8 mouse cellular contexts compared by ENCODE assay signal in the genomic region with DNA sequence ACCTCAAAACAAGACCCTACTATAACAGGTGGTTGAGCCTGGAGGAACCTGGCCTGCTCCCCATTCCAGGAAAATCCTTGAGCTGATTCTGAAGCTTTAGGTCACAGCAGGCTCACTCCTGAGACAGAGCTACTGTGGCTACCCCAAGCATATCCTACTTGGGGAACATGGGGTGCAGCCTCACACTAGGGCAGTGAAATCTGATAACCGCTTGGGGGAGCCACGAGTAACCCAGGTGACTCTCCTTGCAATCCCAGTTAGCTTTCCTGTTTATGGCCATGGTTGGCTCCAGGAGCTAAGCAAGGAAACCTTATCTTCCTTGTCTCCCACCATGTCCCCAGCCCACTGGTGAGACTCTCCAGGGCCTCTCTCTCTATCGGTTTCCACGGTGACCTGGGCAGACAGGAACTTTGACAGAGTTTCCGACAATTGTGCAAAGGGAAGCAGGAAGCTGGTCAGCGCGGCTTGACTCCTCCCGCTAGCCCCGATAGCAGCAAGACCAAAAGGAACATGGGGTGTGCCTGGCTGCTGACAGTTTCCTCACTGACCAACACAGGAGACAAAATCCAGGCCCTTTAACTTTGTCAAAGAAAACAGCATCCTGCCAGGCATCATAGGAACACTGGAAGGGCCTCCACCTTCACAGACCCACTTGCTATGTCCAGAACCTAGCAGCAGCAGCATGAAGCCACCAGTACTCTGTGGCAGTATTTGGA. TPM values are rescaled to one million over a fixed set of nuclear protein-coding genes. Genes with fewer than 3 reads are reported as not detected.
DNase-seq lines count a peak whose midpoint lies in the region; ATAC-seq and TF ChIP-seq lines count a peak whose summit lies in the region.

No protein-coding gene starts in this region.

- H3K4me3 ChIP-seq in embryonic facial prominence, embryonic 14.5 days (ENCODE audit: low read depth, low read length): no peak overlapping the region
- no peak overlapping the region for H3K4me3 ChIP-seq in limb, embryonic 14.5 days (replicated peaks; ENCODE audit: low read length)
- no peak overlapping the region for H3K4me3 ChIP-seq in midbrain, embryonic 13.5 days (replicated peaks)

- no peak; the same call in 1 of the 2 replicates for ATAC-seq in embryonic facial prominence, embryonic 14.5 days (ENCODE audit: low read depth)
- peak; percentile 18 to 49; a peak in 2 of 4 replicates for ATAC-seq in hematopoietic stem cell, adult 5-6 weeks (replicated peaks in 1 of 2; ENCODE audit: insufficient read depth in 1 of 2, low FRiP score in 2 of 2, low TSS enrichment in 1 of 2, low read depth in 1 of 2, poor library complexity in 2 of 2, severe bottlenecking in 2 of 2)
- no peak for ATAC-seq in limb, embryonic 14.5 days (ENCODE audit: low FRiP score, low read depth)
- ATAC-seq in midbrain, embryonic 13.5 days: no peak

- no peak overlapping the region for H3K4me2 ChIP-seq in embryonic facial prominence, embryonic 14.5 days (ENCODE audit: low read depth, low read length)
- H3K4me2 ChIP-seq in limb, embryonic 14.5 days (replicated peaks; ENCODE audit: low read depth, low read length, severe bottlenecking): no peak overlapping the region
- no peak overlapping the region for H3K4me2 ChIP-seq in midbrain, embryonic 13.5 days (replicated peaks)

- WGBS in embryonic facial prominence, embryonic 14.5 days: 47% methylated on average over 9 of the region's 9 CpGs
- WGBS in limb, embryonic 14.5 days: 65% methylated on average over 9 of the region's 9 CpGs
- 39% methylated on average over 9 of the region's 9 CpGs for WGBS in midbrain, embryonic 13.5 days

- no peak overlapping the region; the same call in 1 of the 2 replicates for H3K9ac ChIP-seq in embryonic facial prominence, embryonic 14.5 days (ENCODE audit: low read depth, low read length)
- no peak overlapping the region for H3K9ac ChIP-seq in limb, embryonic 14.5 days (ENCODE audit: low read depth, low read length, severe bottlenecking)
- H3K9ac ChIP-seq in midbrain, embryonic 13.5 days (replicated peaks): no peak overlapping the region

- H3K9me3 ChIP-seq in embryonic facial prominence, embryonic 14.5 days (ENCODE audit: control insufficient read depth, low read length): no peaks in the 10 kb centered on the region
- no peaks in the 10 kb centered on the region for H3K9me3 ChIP-seq in limb, embryonic 14.5 days (ENCODE audit: control insufficient read depth, low read length)
- no peaks in the 10 kb centered on the region for H3K9me3 ChIP-seq in midbrain, embryonic 13.5 days

- TF ChIP-seq POLR2A in limb, embryonic 14.5 days (IDR thresholded peaks at IDR 0.05; ENCODE audit: borderline replicate concordance, extremely low read depth, insufficient read depth, insufficient read length): no peak

- H3K4me1 ChIP-seq in embryonic facial prominence, embryonic 14.5 days (ENCODE audit: control insufficient read depth, insufficient read depth, low read length): no peaks in the 10 kb centered on the region
- no peaks in the 10 kb centered on the region for H3K4me1 ChIP-seq in limb, embryonic 14.5 days (ENCODE audit: control insufficient read depth, insufficient read depth, low read length)
- peaks cover 55% of the 10 kb centered on the region for H3K4me1 ChIP-seq in midbrain, embryonic 13.5 days (replicated peaks)

- peak; percentile 67 for DNase-seq in adrenal gland, postnatal 14 days
- DNase-seq in embryonic facial prominence, embryonic 14.5 days (ENCODE audit: low spot score): peak; percentile 41
- DNase-seq in limb, embryonic 14.5 days (ENCODE audit: low spot score): no peak
- no peak for DNase-seq in cerebellum, adult 11 months
- no peak for DNase-seq in left cerebral cortex, adult 11 months (ENCODE audit: low spot score)
- no peak for DNase-seq in right cerebral cortex, postnatal 10 days (ENCODE audit: low spot score in 2 of 2)

- peak overlapping the region; percentile 30; the same call in 1 of the 2 replicates for H3K27ac ChIP-seq in embryonic facial prominence, embryonic 14.5 days (replicated peaks; ENCODE audit: low read depth, low read length)
- H3K27ac ChIP-seq in limb, embryonic 14.5 days (replicated peaks; ENCODE audit: low read depth, low read length): peak overlapping the region; percentile 26; the same call in 1 of the 2 replicates
- H3K27ac ChIP-seq in midbrain, embryonic 13.5 days: peak overlapping the region; percentile 80

- H3K27me3 ChIP-seq in embryonic facial prominence, embryonic 14.5 days (replicated peaks; ENCODE audit: control insufficient read depth, insufficient read depth, low read length): no peaks in the 10 kb centered on the region
- no peaks in the 10 kb centered on the region for H3K27me3 ChIP-seq in limb, embryonic 14.5 days (ENCODE audit: control insufficient read depth, insufficient read depth, low read length)
- H3K27me3 ChIP-seq in midbrain, embryonic 13.5 days: no peaks in the 10 kb centered on the region

- H3K36me3 ChIP-seq in embryonic facial prominence, embryonic 14.5 days (ENCODE audit: control insufficient read depth, insufficient read depth, low read length): peaks cover 99% of the 10 kb centered on the region
- H3K36me3 ChIP-seq in limb, embryonic 14.5 days (ENCODE audit: control insufficient read depth, insufficient read depth, low read length): peaks cover 96% of the 10 kb centered on the region
- H3K36me3 ChIP-seq in midbrain, embryonic 13.5 days: peaks cover 81% of the 10 kb centered on the region

RNA-seq across cellular contexts. Expression of gene Sec16a, which starts 29.9 kb away (rescaled TPM):
- total RNA-seq in adrenal gland, postnatal 14 days (2021): 50.1 and 54.6 TPM in 2 replicates
- 38.6 and 42.0 TPM in 2 replicates for polyA plus RNA-seq in embryonic facial prominence, embryonic 14.5 days (2014; fragmentation: Nextera tagmentation; extraction: Ambion mirVana)
- 30.8 and 50.0 TPM in 2 replicates for total RNA-seq in hematopoietic stem cell, adult 5-6 weeks (2017)
- 62.5 and 73.3 TPM in 2 replicates for polyA plus RNA-seq in limb, embryonic 14.5 days (2012; rRNA removed)
- polyA plus RNA-seq in limb, embryonic 14.5 days (2014; fragmentation: Nextera tagmentation; extraction: Ambion mirVana): 47.1 and 47.6 TPM in 2 replicates
- polyA plus RNA-seq in midbrain, embryonic 13.5 days (2015; fragmentation: Nextera tagmentation; extraction: Ambion mirVana): 21.3 and 22.8 TPM in 2 replicates

RNA-seq across cellular contexts. Expression of gene Notch1, which starts 41.5 kb away (rescaled TPM):
- 27.5 and 35.7 TPM in 2 replicates for total RNA-seq in adrenal gland, postnatal 14 days (2021)
- 29.9 and 35.8 TPM in 2 replicates for polyA plus RNA-seq in embryonic facial prominence, embryonic 14.5 days (2014; fragmentation: Nextera tagmentation; extraction: Ambion mirVana)
- total RNA-seq in hematopoietic stem cell, adult 5-6 weeks (2017): 21.6 and 23.7 TPM in 2 replicates
- 28.1 and 40.2 TPM in 2 replicates for polyA plus RNA-seq in limb, embryonic 14.5 days (2012; rRNA removed)
- 44.5 and 47.0 TPM in 2 replicates for polyA plus RNA-seq in limb, embryonic 14.5 days (2014; fragmentation: Nextera tagmentation; extraction: Ambion mirVana)
- 21.4 and 27.9 TPM in 2 replicates for polyA plus RNA-seq in midbrain, embryonic 13.5 days (2015; fragmentation: Nextera tagmentation; extraction: Ambion mirVana)

Comparison
In these comparisons a context has a peak if more than half of its experiments do, and no peak if none do; other contexts are left out.
1. DNase-seq: peak in adrenal gland, postnatal 14 days (single experiment) and embryonic facial prominence, embryonic 14.5 days (single experiment); none in limb, embryonic 14.5 days (single experiment), cerebellum, adult 11 months (single experiment), left cerebral cortex, adult 11 months (single experiment) and right cerebral cortex, postnatal 10 days (0 of 2).
2. ATAC-seq: peak in hematopoietic stem cell, adult 5-6 weeks (2 of 2); none in embryonic facial prominence, embryonic 14.5 days (single experiment), limb, embryonic 14.5 days (single experiment) and midbrain, embryonic 13.5 days (single experiment).
3. H3K27ac ChIP-seq: peak in every context shown above with its lines; median percentile 80 in midbrain, embryonic 13.5 days; 30 in embryonic facial prominence, embryonic 14.5 days; 26 in limb, embryonic 14.5 days.